Mouse (Mus musculus): ENCODE data around the gene Gpd2. TPM values are rescaled to one million over a fixed set of nuclear protein-coding genes. Genes with fewer than 3 reads are reported as not detected.

Gpd2 gene
- polyA plus RNA-seq, 1 experiment = 29.2 TPM

DNA sequence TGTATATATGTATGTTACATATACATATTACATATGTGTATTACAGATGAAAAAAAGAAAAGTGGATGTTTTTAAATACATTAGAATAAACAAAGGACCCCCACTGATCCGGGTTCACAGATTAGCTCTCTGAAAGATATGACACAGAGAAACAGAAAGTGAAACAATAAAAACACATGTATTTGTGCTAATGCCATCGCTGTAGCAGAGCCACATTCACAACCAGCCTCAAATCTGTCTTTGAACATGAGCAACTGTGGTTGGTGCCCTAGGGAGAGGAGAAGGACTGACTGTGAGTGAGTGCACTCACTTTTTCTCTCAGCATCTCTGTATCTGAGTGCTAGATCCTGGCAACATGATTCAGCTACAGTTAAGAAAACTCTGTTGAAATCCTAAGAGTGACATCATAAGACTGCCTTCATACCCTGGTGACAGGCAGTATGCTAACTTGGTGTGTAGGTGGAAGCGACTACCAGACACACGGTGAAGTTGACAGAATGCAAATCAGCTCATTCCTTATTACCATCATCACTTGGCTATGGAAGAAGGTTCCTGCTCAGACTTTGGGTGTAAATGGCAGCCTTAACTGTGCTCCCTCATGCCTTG, 170.1 kb downstream of the Gpd2 start:
- TF ChIP-seq POLR2A (IDR thresholded peaks at IDR 0.05; ENCODE audit: low read depth, low read length) (no peak), CTCF (IDR thresholded peaks at IDR 0.05; ENCODE audit: borderline replicate concordance, insufficient read depth, low read length) (no peak)
- no peaks in the 10 kb centered on the region for H3K4me1 ChIP-seq (ENCODE audit: control insufficient read depth, insufficient read depth, low read length)

DNA sequence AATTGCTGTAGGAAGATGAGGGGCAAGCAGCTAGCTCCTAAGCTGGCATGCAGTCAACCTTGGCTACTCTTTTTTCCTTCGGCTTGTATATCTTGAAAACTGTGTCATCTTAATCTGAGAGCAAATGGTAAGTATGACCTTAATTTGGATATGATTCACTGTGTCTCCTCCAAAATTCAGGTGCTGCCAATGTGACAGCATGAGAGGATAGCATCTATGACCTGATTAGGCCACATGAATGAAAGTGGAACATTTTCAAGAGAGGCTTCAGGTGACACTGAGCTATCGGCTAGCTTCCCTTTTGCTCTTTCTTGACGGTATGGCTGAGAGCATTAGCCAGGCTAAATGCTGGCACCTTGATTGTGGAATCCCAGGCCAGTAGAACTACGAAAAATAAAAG, 171.0 kb downstream of the Gpd2 start:
- H3K27ac ChIP-seq (ENCODE audit: insufficient read depth, low read length) = no peak overlapping the region
- no peak overlapping the region for H3K4me3 ChIP-seq (ENCODE audit: insufficient read depth, low read length)
- TF ChIP-seq CTCF (IDR thresholded peaks at IDR 0.05; ENCODE audit: borderline replicate concordance, insufficient read depth, low read length) (no peak), POLR2A (IDR thresholded peaks at IDR 0.05; ENCODE audit: low read depth, low read length) (no peak)
- no peaks in the 10 kb centered on the region for H3K4me1 ChIP-seq (ENCODE audit: control insufficient read depth, insufficient read depth, low read length)

More for the DNA sequence above, 170.1 kb downstream of the Gpd2 start:
- Histone ChIP-seq H3K4me3 (ENCODE audit: insufficient read depth, low read length) (no peak overlapping the region), H3K27ac (ENCODE audit: insufficient read depth, low read length) (no peak overlapping the region)

DNA sequence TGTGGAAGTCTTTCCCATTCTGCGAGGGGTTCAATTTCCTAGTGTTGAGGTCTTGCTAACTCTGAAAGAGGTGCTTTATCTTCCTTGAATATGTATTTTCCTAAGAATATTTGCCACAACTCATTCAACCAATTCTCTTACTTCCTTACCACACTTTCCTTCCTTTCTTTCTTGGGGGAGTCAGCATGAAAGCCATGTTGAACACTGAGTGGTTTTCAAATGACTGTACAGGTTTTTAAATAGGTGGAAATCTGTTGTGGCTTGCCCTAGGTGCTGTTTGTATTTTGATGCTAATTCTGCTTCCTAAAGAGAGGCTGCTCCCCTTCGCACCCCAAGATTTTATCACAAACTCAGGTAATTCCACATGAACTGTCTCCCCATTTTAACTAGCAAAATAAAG, 174.1 kb downstream of the Gpd2 start:
- Histone ChIP-seq H3K4me3 (ENCODE audit: insufficient read depth, low read length) (no peak overlapping the region), H3K27ac (ENCODE audit: insufficient read depth, low read length) (no peak overlapping the region), H3K4me1 (ENCODE audit: control insufficient read depth, insufficient read depth, low read length) (no peaks in the 10 kb centered on the region)
- TF ChIP-seq CTCF (IDR thresholded peaks at IDR 0.05; ENCODE audit: borderline replicate concordance, insufficient read depth, low read length) (no peak), POLR2A (IDR thresholded peaks at IDR 0.05; ENCODE audit: low read depth, low read length) (no peak)

DNA sequence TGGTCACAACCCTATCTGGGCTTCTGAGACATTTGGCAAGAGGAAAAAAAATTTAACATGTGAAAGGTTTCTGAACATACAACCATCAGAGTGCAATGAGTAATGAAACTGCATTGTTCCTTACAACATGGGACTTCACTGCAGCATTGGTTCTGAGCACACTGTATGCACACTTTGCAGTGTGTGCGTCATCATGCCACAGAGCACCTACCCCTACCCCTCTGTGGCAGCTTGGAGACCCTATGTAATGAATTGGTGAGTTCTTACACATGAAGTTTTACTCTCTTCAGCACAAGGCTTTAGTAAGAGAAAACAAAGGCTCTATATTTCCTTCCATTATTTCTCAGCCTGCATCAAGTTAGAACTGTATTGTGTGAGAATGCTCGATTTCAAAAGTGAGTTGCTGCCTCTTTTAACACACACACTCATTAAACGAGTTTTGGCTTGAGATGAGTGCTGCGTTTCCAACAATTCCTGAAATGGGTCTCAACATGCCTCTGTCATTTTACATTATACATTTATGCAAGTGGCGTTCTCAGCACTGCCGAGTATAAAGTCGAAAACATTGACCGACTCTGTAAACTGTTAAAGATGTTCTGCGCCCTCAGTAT, 177.2 kb downstream of the Gpd2 start:
- TF ChIP-seq POLR2A (IDR thresholded peaks at IDR 0.05; ENCODE audit: low read depth, low read length) = no peak
- TF ChIP-seq CTCF (IDR thresholded peaks at IDR 0.05; ENCODE audit: borderline replicate concordance, insufficient read depth, low read length) = no peak
- no peak overlapping the region for H3K27ac ChIP-seq (ENCODE audit: insufficient read depth, low read length)
- H3K4me1 ChIP-seq (ENCODE audit: control insufficient read depth, insufficient read depth, low read length) = no peaks in the 10 kb centered on the region
- no peak overlapping the region for H3K4me3 ChIP-seq (ENCODE audit: insufficient read depth, low read length)

DNA sequence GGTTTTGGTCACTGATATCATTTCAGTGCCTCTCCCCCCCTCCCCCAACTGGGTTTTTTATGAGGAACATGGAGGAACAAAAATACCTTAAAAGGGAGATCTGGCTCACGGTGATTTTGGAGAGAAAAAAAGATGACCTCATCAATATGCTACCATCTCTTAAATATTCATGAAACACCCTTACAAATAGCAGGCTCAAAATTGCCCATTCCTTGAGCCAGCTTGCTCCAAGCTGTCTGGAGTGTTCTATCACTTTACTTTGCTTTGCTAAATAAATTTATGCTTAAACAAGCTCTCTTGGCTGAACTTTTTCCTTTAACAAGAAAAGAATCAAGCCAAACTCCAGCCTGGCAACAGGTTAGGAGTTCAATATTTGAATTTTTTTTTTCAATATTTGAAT, 179.3 kb downstream of the Gpd2 start:
- TF ChIP-seq POLR2A (IDR thresholded peaks at IDR 0.05; ENCODE audit: low read depth, low read length) (no peak), CTCF (IDR thresholded peaks at IDR 0.05; ENCODE audit: borderline replicate concordance, insufficient read depth, low read length) (no peak)
- H3K4me1 ChIP-seq (ENCODE audit: control insufficient read depth, insufficient read depth, low read length) = no peaks in the 10 kb centered on the region
- H3K27ac ChIP-seq (ENCODE audit: insufficient read depth, low read length) = no peak overlapping the region
- no peak overlapping the region for H3K4me3 ChIP-seq (ENCODE audit: insufficient read depth, low read length)

Other genes with a start within 250 kb of the Gpd2 start
- 5.7 and 8.1 TPM in 2 replicates for gene Nr4a2, start 113.6 kb upstream of the Gpd2 start, polyA plus RNA-seq (2011; ENCODE audit: insufficient read length, low read depth, missing spikeins)